Mouse (Mus musculus) liver, adult 2 months (tissue): ENCODE data around the gene Ssh3. TPM values are rescaled to one million over a fixed set of nuclear protein-coding genes. Genes with fewer than 3 reads are reported as not detected.

Experiments
- DNase-seq: peaks from one replicate; pipeline ENCODE4 v3.0.0-alpha.2; 2011; ENCODE audit warnings: low read depth, low spot score; ENCODE audit errors: extremely low read depth
- H3K27ac ChIP-seq: fragments of 200-500 bp; replicated peaks from 2 replicates; pipeline ENCODE4 v1.5.1; 2012; ENCODE audit warnings: low read depth, mild to moderate bottlenecking, control low read depth, inconsistent platforms, low read length; ENCODE audit not compliant: insufficient read depth
- H3K27me3 ChIP-seq: fragments of 200-500 bp; 2 replicates; pipeline ENCODE4 v1.6.1; 2012; ENCODE audit warnings: mild to moderate bottlenecking, moderate library complexity, low read length, inconsistent platforms; ENCODE audit not compliant: control insufficient read depth, insufficient read depth
- H3K36me3 ChIP-seq: fragments of 200-500 bp; 2 replicates; pipeline ENCODE4 v1.6.1; 2012; ENCODE audit warnings: low read length, inconsistent platforms; ENCODE audit not compliant: control insufficient read depth, insufficient read depth
- H3K4me1 ChIP-seq: fragments of 200-500 bp; 2 replicates; pipeline ENCODE4 v1.6.1; 2011; ENCODE audit warnings: low read length; ENCODE audit not compliant: control insufficient read depth, insufficient read depth
- H3K4me3 ChIP-seq: fragments of 200-500 bp; 2 replicates; pipeline ENCODE4 v1.5.1; 2011; ENCODE audit warnings: low read depth, mild to moderate bottlenecking, control low read depth, low read length, moderate library complexity; ENCODE audit not compliant: insufficient read depth
- H3K79me2 ChIP-seq: fragments of 200-500 bp; 2 replicates; pipeline ENCODE4 v1.6.1; 2012; ENCODE audit warnings: inconsistent platforms, mild to moderate bottlenecking, low read length, moderate library complexity; ENCODE audit not compliant: control insufficient read depth, insufficient read depth
- H3K9ac ChIP-seq: fragments of 200-500 bp; 2 replicates; pipeline ENCODE4 v1.6.1; 2012; ENCODE audit warnings: low read depth, mild to moderate bottlenecking, control low read depth, inconsistent platforms, low read length
- CTCF ChIP-seq: fragments of 200-500 bp; IDR thresholded peaks from 2 replicates; pipeline ENCODE4 v1.5.1; 2011; ENCODE audit warnings: low read depth, low read length, control low read depth
- POLR2A ChIP-seq: fragments of 200-500 bp; IDR thresholded peaks from 2 replicates; pipeline ENCODE4 v1.6.1; 2011; ENCODE audit warnings: low read length, control low read depth; ENCODE audit not compliant: insufficient read depth; ENCODE audit errors: extremely low read depth
- WGBS: fragments of 180-500 bp; shearing (Covaris S2); methylation state at CpG from one replicate; pipeline ENCODE4 v1.1.7; 2018; 5-methylcytosine and 5-hydroxymethylcytosine counted together
- polyA plus RNA-seq: library from polyadenylated mRNA; depleted of rRNA; stranded (reverse); fragments of >200 nt; gene quantifications from 2 replicates; pipeline ENCODE4 v1.2.3, GENCODE M21; 2012; rRNA removed
- total RNA-seq: library from RNA; depleted of rRNA; stranded (reverse); fragments of >200 nt; gene quantifications from 2 replicates; pipeline ENCODE4 v1.2.3, GENCODE M21; 2014; rRNA removed

The Ssh3 gene
- total and polyA plus RNA-seq, 2 experiments = 11.5 to 29.2 TPM

GRCm38 (mm10) chr19:4211891-4212588 is 56.9 kb downstream of the Ssh3 start:
- Histone ChIP-seq H3K27me3 (no peaks in the 10 kb centered on the region), H3K4me3 (no peak overlapping the region), H3K36me3 (no peaks in the 10 kb centered on the region), H3K79me2 (no peaks in the 10 kb centered on the region), H3K9ac (no peak overlapping the region), H3K27ac (no peak overlapping the region), H3K4me1 (peaks cover 5% of the 10 kb centered on the region; the same call in 1 of the 2 replicates)
- TF ChIP-seq CTCF (no peak), POLR2A (no peak)
- WGBS = 88% methylated on average over 4 of the region's 4 CpGs
- DNase-seq = no peak

Other genes with a start within 250 kb of the Ssh3 start
- gene Gstp1, start 231.2 kb downstream of the Ssh3 start, total RNA-seq = 456 and 810 TPM in 2 replicates
- gene Gstp1, start 231.2 kb downstream of the Ssh3 start, polyA plus RNA-seq = 965 and 1,374 TPM in 2 replicates
- 4.1 and 7.9 TPM in 2 replicates for gene Gstp2, start 223.2 kb downstream of the Ssh3 start, total RNA-seq
- 4.4 and 9.2 TPM in 2 replicates for gene Gstp2, start 223.2 kb downstream of the Ssh3 start, polyA plus RNA-seq
- gene Gstp3, start 209.6 kb downstream of the Ssh3 start, total RNA-seq = 21.5 and 28.1 TPM in 2 replicates
- gene Gstp3, start 209.6 kb downstream of the Ssh3 start, polyA plus RNA-seq = 54.3 and 66.1 TPM in 2 replicates
- gene Cabp2, start 187.6 kb downstream of the Ssh3 start, total RNA-seq = 0.13 and 0.37 TPM in 2 replicates
- 0.27 and 0.70 TPM in 2 replicates for gene Cabp2, start 187.6 kb downstream of the Ssh3 start, polyA plus RNA-seq
- gene Cdk2ap2, start 172.0 kb downstream of the Ssh3 start, total RNA-seq = 33.9 and 44.0 TPM in 2 replicates
- gene Cdk2ap2, start 172.0 kb downstream of the Ssh3 start, polyA plus RNA-seq = 185 and 198 TPM in 2 replicates
- 1.7 and 4.9 TPM in 2 replicates for gene Pitpnm1, start 169.2 kb downstream of the Ssh3 start, total RNA-seq
- 8.1 and 14.2 TPM in 2 replicates for gene Pitpnm1, start 169.2 kb downstream of the Ssh3 start, polyA plus RNA-seq
- gene Aip, start 143.3 kb downstream of the Ssh3 start, total RNA-seq = 16.5 and 20.1 TPM in 2 replicates
- 30.0 and 33.5 TPM in 2 replicates for gene Aip, start 143.3 kb downstream of the Ssh3 start, polyA plus RNA-seq
- not detected in 2 replicates for gene Gpr152, start 129.4 kb downstream of the Ssh3 start, total RNA-seq
- 0.02 TPM in 2 replicates for gene Gpr152, start 129.4 kb downstream of the Ssh3 start, polyA plus RNA-seq
- 0.37 TPM in 1 of 2 replicates, not detected in the other for gene Cabp4, start 125.1 kb downstream of the Ssh3 start, total RNA-seq
- not detected in 2 replicates for gene Cabp4, start 125.1 kb downstream of the Ssh3 start, polyA plus RNA-seq
- 66.1 and 72.6 TPM in 2 replicates for gene Coro1b, start 120.6 kb downstream of the Ssh3 start, total RNA-seq
- 109 and 114 TPM in 2 replicates for gene Coro1b, start 120.6 kb downstream of the Ssh3 start, polyA plus RNA-seq
- gene Ptprcap, start 115.6 kb downstream of the Ssh3 start, total RNA-seq = 1.7 and 4.1 TPM in 2 replicates
- 6.9 and 8.2 TPM in 2 replicates for gene Ptprcap, start 115.6 kb downstream of the Ssh3 start, polyA plus RNA-seq
- 7.2 and 7.4 TPM in 2 replicates for gene Rps6kb2, start 105.8 kb downstream of the Ssh3 start, total RNA-seq
- 28.3 and 31.6 TPM in 2 replicates for gene Rps6kb2, start 105.8 kb downstream of the Ssh3 start, polyA plus RNA-seq
- 0.40 and 0.65 TPM in 2 replicates for gene Carns1, start 93.7 kb downstream of the Ssh3 start, total RNA-seq
- gene Carns1, start 93.7 kb downstream of the Ssh3 start, polyA plus RNA-seq = 1.8 and 1.9 TPM in 2 replicates
- gene Tbc1d10c, start 77.9 kb downstream of the Ssh3 start, total RNA-seq = 0.46 and 1.4 TPM in 2 replicates
- 1.7 and 2.2 TPM in 2 replicates for gene Tbc1d10c, start 77.9 kb downstream of the Ssh3 start, polyA plus RNA-seq
- gene Ppp1ca, start 77.1 kb downstream of the Ssh3 start, total RNA-seq = 170 TPM in 2 replicates
- 399 and 571 TPM in 2 replicates for gene Ppp1ca, start 77.1 kb downstream of the Ssh3 start, polyA plus RNA-seq
- 0.74 and 1.3 TPM in 2 replicates for gene Rad9a, start 67.5 kb downstream of the Ssh3 start, total RNA-seq
- 7.0 and 7.5 TPM in 2 replicates for gene Rad9a, start 67.5 kb downstream of the Ssh3 start, polyA plus RNA-seq
- gene Clcf1, start 54.9 kb downstream of the Ssh3 start, total RNA-seq = 0.27 and 0.28 TPM in 2 replicates
- gene Clcf1, start 54.9 kb downstream of the Ssh3 start, polyA plus RNA-seq = 0.87 and 3.8 TPM in 2 replicates
- gene AC109138.7, start 54.8 kb downstream of the Ssh3 start, total RNA-seq = not detected in 2 replicates
- not detected in 2 replicates for gene AC109138.7, start 54.8 kb downstream of the Ssh3 start, polyA plus RNA-seq
- gene Pold4, start 37.3 kb downstream of the Ssh3 start, total RNA-seq = 27.2 and 27.3 TPM in 2 replicates
- gene Pold4, start 37.3 kb downstream of the Ssh3 start, polyA plus RNA-seq = 60.4 and 63.8 TPM in 2 replicates
- gene Ankrd13d, start 14.0 kb upstream of the Ssh3 start, total RNA-seq = 0.40 and 0.46 TPM in 2 replicates
- 0.27 and 0.60 TPM in 2 replicates for gene Ankrd13d, start 14.0 kb upstream of the Ssh3 start, polyA plus RNA-seq
- gene Grk2, start 37.0 kb upstream of the Ssh3 start, total RNA-seq = 11.3 and 16.4 TPM in 2 replicates
- 23.4 and 30.3 TPM in 2 replicates for gene Grk2, start 37.0 kb upstream of the Ssh3 start, polyA plus RNA-seq
- gene Kdm2a, start 129.1 kb upstream of the Ssh3 start, total RNA-seq = 29.6 and 32.7 TPM in 2 replicates
- gene Kdm2a, start 129.1 kb upstream of the Ssh3 start, polyA plus RNA-seq = 39.5 and 52.6 TPM in 2 replicates
- gene Rhod, start 170.3 kb upstream of the Ssh3 start, total RNA-seq = 23.9 and 33.7 TPM in 2 replicates
- 34.9 and 39.6 TPM in 2 replicates for gene Rhod, start 170.3 kb upstream of the Ssh3 start, polyA plus RNA-seq
- gene Syt12, start 208.3 kb upstream of the Ssh3 start, total RNA-seq = 0.27 and 0.28 TPM in 2 replicates
- gene Syt12, start 208.3 kb upstream of the Ssh3 start, polyA plus RNA-seq = 0.47 and 0.91 TPM in 2 replicates
- 6.3 and 6.6 TPM in 2 replicates for gene 2010003K11Rik, start 229.4 kb upstream of the Ssh3 start, total RNA-seq
- 5.4 and 7.5 TPM in 2 replicates for gene 2010003K11Rik, start 229.4 kb upstream of the Ssh3 start, polyA plus RNA-seq
- gene Pcx, start 241.3 kb upstream of the Ssh3 start, total RNA-seq = 266 and 269 TPM in 2 replicates
- gene Pcx, start 241.3 kb upstream of the Ssh3 start, polyA plus RNA-seq = 237 and 274 TPM in 2 replicates